Mouse (Mus musculus) liver, postnatal 0 days (tissue): ENCODE measurements around the gene Atrnl1. TPM values are rescaled to one million over a fixed set of nuclear protein-coding genes. Genes with fewer than 3 reads are reported as not detected.

Experiments
- ATAC-seq: fragments of 200-750 bp; cut with Nextera tagmentation; 2 replicates; pipeline ENCODE4 v1.8.0; 2017; ENCODE audit warnings: mild to moderate bottlenecking, moderate library complexity
- DNase-seq: peaks from one replicate; pipeline ENCODE4 v3.0.0-alpha.2; 2016
- H3K27ac ChIP-seq: fragments of 300-500 bp; sonication (generic); 2 replicates; pipeline ENCODE4 v1.5.1; 2014; ENCODE audit warnings: antibody characterized with exemption, moderate library complexity, mild to moderate bottlenecking, low read depth
- H3K27me3 ChIP-seq: fragments of 300-500 bp; sonication (generic); 2 replicates; pipeline ENCODE4 v1.6.1; 2014; ENCODE audit warnings: low read length, control low read depth, mixed read lengths; ENCODE audit not compliant: insufficient read depth
- H3K36me3 ChIP-seq: fragments of 300-500 bp; sonication (generic); replicated peaks from 2 replicates; pipeline ENCODE4 v1.6.1; 2014; ENCODE audit warnings: mild to moderate bottlenecking, control low read depth, low read length, moderate library complexity, mixed read lengths; ENCODE audit not compliant: insufficient read depth
- H3K4me1 ChIP-seq: fragments of 300-500 bp; sonication (generic); 2 replicates; pipeline ENCODE4 v1.6.1; 2014; ENCODE audit warnings: antibody characterized with exemption, mild to moderate bottlenecking, control low read depth; ENCODE audit not compliant: insufficient read depth
- H3K4me2 ChIP-seq: fragments of 300-500 bp; sonication (generic); 2 replicates; pipeline ENCODE4 v1.6.1; 2014; ENCODE audit warnings: low read depth, mild to moderate bottlenecking, low read length, moderate library complexity, mixed read lengths
- H3K4me3 ChIP-seq: fragments of 300-500 bp; sonication (generic); 2 replicates; pipeline ENCODE4 v1.5.1; 2014; ENCODE audit warnings: low read depth, low read length
- H3K9ac ChIP-seq: fragments of 300-500 bp; sonication (generic); replicated peaks from 2 replicates; pipeline ENCODE4 v1.6.1; 2014; ENCODE audit warnings: mild to moderate bottlenecking, moderate library complexity
- H3K9me3 ChIP-seq: fragments of 300-500 bp; sonication (generic); 2 replicates; pipeline ENCODE4 v1.6.1; 2016; ENCODE audit warnings: mild to moderate bottlenecking, control low read depth, low read length, mixed read lengths
- CTCF ChIP-seq: sonication (generic); IDR thresholded peaks from 2 replicates; pipeline ENCODE4 v1.5.1; 2016; ENCODE audit warnings: antibody characterized with exemption, low read depth
- EP300 ChIP-seq: IDR thresholded peaks from 2 replicates; pipeline ENCODE4 v1.6.1; 2016; ENCODE audit warnings: antibody characterized with exemption, low read depth, mild to moderate bottlenecking
- WGBS: fragments of 180-500 bp; shearing (Covaris S2); extraction: QIAGEN DNeasy Blood & Tissue Kit; methylation state at CpG from one replicate; pipeline ENCODE4 v1.1.7; 2014; ENCODE audit not compliant: insufficient replicate concordance; 5-methylcytosine and 5-hydroxymethylcytosine counted together
- microRNA-seq: library from miRNA; unstranded; fragments of <30 nt; microRNA quantifications from one replicate; pipeline ENCODE4, GENCODE M21; 2016
- polyA plus RNA-seq: library from polyadenylated mRNA; unstranded; fragments of >200 nt; fragmentation: Nextera tagmentation; extraction: Ambion mirVana; gene quantifications from 2 replicates; pipeline ENCODE4 v1.2.1, GENCODE M21; 2015

Gene Atrnl1
- polyA plus RNA-seq, 1 experiment from 2014 or later = 0.70 TPM

DNA sequence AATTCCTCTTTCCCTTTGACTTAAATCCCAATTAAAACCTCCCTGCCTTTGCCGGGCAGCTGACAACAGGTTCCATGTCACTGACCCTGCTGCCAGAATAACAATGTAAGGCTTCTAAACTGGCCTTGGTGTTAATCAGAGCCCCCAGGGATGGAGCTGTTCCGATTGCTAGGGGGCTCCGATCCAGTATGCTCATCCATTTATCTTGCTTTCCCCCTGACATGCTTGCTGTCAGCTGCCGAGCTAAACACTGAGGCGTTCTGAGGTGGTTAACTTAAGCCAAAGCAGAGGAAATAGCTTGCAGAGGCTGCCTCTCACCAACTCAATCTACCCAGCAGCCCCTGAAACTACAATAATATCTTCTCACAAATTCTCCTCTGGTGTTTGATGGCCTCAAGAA lies 569.9 kb downstream of the Atrnl1 start:
- ATAC-seq (no peak), DNase-seq (no peak)
- no peaks in the 10 kb centered on the region for H3K27me3 ChIP-seq
- WGBS = 23% methylated on average over 5 of the region's 5 CpGs
- H3K9me3 ChIP-seq = no peaks in the 10 kb centered on the region
- H3K27ac ChIP-seq = no peak overlapping the region
- H3K4me3 ChIP-seq = no peak overlapping the region
- no peaks in the 10 kb centered on the region for H3K4me1 ChIP-seq
- H3K4me2 ChIP-seq = no peak overlapping the region
- no peak for TF ChIP-seq CTCF
- no peak for TF ChIP-seq EP300
- no peaks in the 10 kb centered on the region for H3K36me3 ChIP-seq
- H3K9ac ChIP-seq = no peak overlapping the region

Small RNA genes within 50 kb of the gene (microRNA-seq; reads per million reads assigned to microRNA genes)
- gene Mir5623 = not detected

Other genes starting within 250 kb of the Atrnl1 start
- 7.7 and 8.6 TPM in 2 replicates for gene Trub1, start 158.1 kb upstream of the Atrnl1 start, polyA plus RNA-seq